Mouse (Mus musculus) liver, postnatal 0 days (tissue): ENCODE results near the gene Szrd1. TPM values are rescaled to one million over a fixed set of nuclear protein-coding genes. Genes with fewer than 3 reads are reported as not detected.

Source experiments
- ATAC-seq: fragments of 200-750 bp; cut with Nextera tagmentation; 2 replicates; pipeline ENCODE4 v1.8.0; 2017; ENCODE audit warnings: mild to moderate bottlenecking, moderate library complexity
- DNase-seq: peaks from one replicate; pipeline ENCODE4 v3.0.0-alpha.2; 2016
- H3K27ac ChIP-seq: fragments of 300-500 bp; sonication (generic); 2 replicates; pipeline ENCODE4 v1.5.1; 2014; ENCODE audit warnings: antibody characterized with exemption, moderate library complexity, mild to moderate bottlenecking, low read depth
- H3K27me3 ChIP-seq: fragments of 300-500 bp; sonication (generic); 2 replicates; pipeline ENCODE4 v1.6.1; 2014; ENCODE audit warnings: low read length, control low read depth, mixed read lengths; ENCODE audit not compliant: insufficient read depth
- H3K36me3 ChIP-seq: fragments of 300-500 bp; sonication (generic); replicated peaks from 2 replicates; pipeline ENCODE4 v1.6.1; 2014; ENCODE audit warnings: mild to moderate bottlenecking, control low read depth, low read length, moderate library complexity, mixed read lengths; ENCODE audit not compliant: insufficient read depth
- H3K4me1 ChIP-seq: fragments of 300-500 bp; sonication (generic); 2 replicates; pipeline ENCODE4 v1.6.1; 2014; ENCODE audit warnings: antibody characterized with exemption, mild to moderate bottlenecking, control low read depth; ENCODE audit not compliant: insufficient read depth
- H3K4me2 ChIP-seq: fragments of 300-500 bp; sonication (generic); 2 replicates; pipeline ENCODE4 v1.6.1; 2014; ENCODE audit warnings: low read depth, mild to moderate bottlenecking, low read length, moderate library complexity, mixed read lengths
- H3K4me3 ChIP-seq: fragments of 300-500 bp; sonication (generic); 2 replicates; pipeline ENCODE4 v1.5.1; 2014; ENCODE audit warnings: low read depth, low read length
- H3K9ac ChIP-seq: fragments of 300-500 bp; sonication (generic); replicated peaks from 2 replicates; pipeline ENCODE4 v1.6.1; 2014; ENCODE audit warnings: mild to moderate bottlenecking, moderate library complexity
- H3K9me3 ChIP-seq: fragments of 300-500 bp; sonication (generic); 2 replicates; pipeline ENCODE4 v1.6.1; 2016; ENCODE audit warnings: mild to moderate bottlenecking, control low read depth, low read length, mixed read lengths
- CTCF ChIP-seq: sonication (generic); IDR thresholded peaks from 2 replicates; pipeline ENCODE4 v1.5.1; 2016; ENCODE audit warnings: antibody characterized with exemption, low read depth
- EP300 ChIP-seq: IDR thresholded peaks from 2 replicates; pipeline ENCODE4 v1.6.1; 2016; ENCODE audit warnings: antibody characterized with exemption, low read depth, mild to moderate bottlenecking
- WGBS: fragments of 180-500 bp; shearing (Covaris S2); extraction: QIAGEN DNeasy Blood & Tissue Kit; methylation state at CpG from one replicate; pipeline ENCODE4 v1.1.7; 2014; ENCODE audit not compliant: insufficient replicate concordance; 5-methylcytosine and 5-hydroxymethylcytosine counted together
- polyA plus RNA-seq: library from polyadenylated mRNA; unstranded; fragments of >200 nt; fragmentation: Nextera tagmentation; extraction: Ambion mirVana; gene quantifications from 2 replicates; pipeline ENCODE4 v1.2.1, GENCODE M21; 2015

Szrd1 gene
- polyA plus RNA-seq, 1 experiment from 2014 or later = 17.7 TPM

DNA sequence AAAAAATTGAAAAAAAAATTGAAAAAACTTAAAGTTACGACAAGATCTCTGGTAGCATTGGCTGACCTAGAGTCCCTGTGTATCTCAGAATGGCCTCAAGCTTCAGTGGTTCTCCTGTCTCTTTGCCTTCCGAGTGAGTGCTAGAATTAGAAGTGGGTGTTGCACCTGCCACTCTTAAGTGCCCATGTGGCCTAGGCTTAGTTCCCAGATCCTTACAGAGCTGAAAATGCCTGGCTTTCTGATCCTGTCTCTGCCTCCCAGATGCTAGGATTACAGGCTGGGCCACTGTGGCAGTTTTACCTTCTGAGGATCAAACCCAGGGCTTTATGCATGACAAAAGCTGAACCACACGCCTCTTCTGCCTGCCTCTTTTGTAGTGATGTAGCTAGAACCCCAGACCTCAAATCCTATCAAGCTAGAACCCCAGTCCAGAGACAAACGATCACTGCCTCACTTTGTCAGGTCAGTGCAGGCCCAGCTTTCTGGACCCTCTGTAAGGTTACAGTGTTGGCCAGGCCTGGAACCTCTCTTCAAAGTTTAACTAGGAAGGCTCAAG is 75.4 kb downstream of the Szrd1 start:
- no peak for ATAC-seq
- Histone ChIP-seq H3K9me3 (no peaks in the 10 kb centered on the region), H3K4me1 (peaks cover 18% of the 10 kb centered on the region), H3K27me3 (no peaks in the 10 kb centered on the region), H3K9ac (no peak overlapping the region), H3K36me3 (peaks cover 38% of the 10 kb centered on the region), H3K4me3 (no peak overlapping the region), H3K4me2 (no peak overlapping the region), H3K27ac (no peak overlapping the region)
- DNase-seq = no peak
- TF ChIP-seq EP300 (no peak), CTCF (no peak)
- WGBS = 86% methylated on average over 4 of the region's 4 CpGs

Other genes with a start within 250 kb of the Szrd1 start
- 1.9 and 2.1 TPM in 2 replicates for gene Padi2, start 233.4 kb downstream of the Szrd1 start, polyA plus RNA-seq
- 312 and 329 TPM in 2 replicates for gene Sdhb, start 178.6 kb downstream of the Szrd1 start, polyA plus RNA-seq
- 13.2 and 15.8 TPM in 2 replicates for gene Atp13a2, start 152.9 kb downstream of the Szrd1 start, polyA plus RNA-seq
- gene Mfap2, start 129.4 kb downstream of the Szrd1 start, polyA plus RNA-seq = 14.1 and 14.6 TPM in 2 replicates
- gene Crocc, start 79.2 kb downstream of the Szrd1 start, polyA plus RNA-seq = 0.32 and 0.47 TPM in 2 replicates
- gene Necap2, start 61.4 kb downstream of the Szrd1 start, polyA plus RNA-seq = 47.1 and 53.0 TPM in 2 replicates
- not detected in 2 replicates for gene Spata21, start 51.4 kb downstream of the Szrd1 start, polyA plus RNA-seq
- gene Fbxo42, start 8.1 kb upstream of the Szrd1 start, polyA plus RNA-seq = 11.2 and 11.7 TPM in 2 replicates
- gene Rsg1, start 74.2 kb upstream of the Szrd1 start, polyA plus RNA-seq = 0.43 and 0.79 TPM in 2 replicates
- 3.0 and 4.2 TPM in 2 replicates for gene Arhgef19, start 99.7 kb upstream of the Szrd1 start, polyA plus RNA-seq
- 1.5 and 2.4 TPM in 2 replicates for gene Epha2, start 161.5 kb upstream of the Szrd1 start, polyA plus RNA-seq
- 0.53 and 0.96 TPM in 2 replicates for gene Fam131c, start 228.4 kb upstream of the Szrd1 start, polyA plus RNA-seq